Mouse (Mus musculus): ENCODE results near the gene Sarnp.

Sarnp gene

DNA sequence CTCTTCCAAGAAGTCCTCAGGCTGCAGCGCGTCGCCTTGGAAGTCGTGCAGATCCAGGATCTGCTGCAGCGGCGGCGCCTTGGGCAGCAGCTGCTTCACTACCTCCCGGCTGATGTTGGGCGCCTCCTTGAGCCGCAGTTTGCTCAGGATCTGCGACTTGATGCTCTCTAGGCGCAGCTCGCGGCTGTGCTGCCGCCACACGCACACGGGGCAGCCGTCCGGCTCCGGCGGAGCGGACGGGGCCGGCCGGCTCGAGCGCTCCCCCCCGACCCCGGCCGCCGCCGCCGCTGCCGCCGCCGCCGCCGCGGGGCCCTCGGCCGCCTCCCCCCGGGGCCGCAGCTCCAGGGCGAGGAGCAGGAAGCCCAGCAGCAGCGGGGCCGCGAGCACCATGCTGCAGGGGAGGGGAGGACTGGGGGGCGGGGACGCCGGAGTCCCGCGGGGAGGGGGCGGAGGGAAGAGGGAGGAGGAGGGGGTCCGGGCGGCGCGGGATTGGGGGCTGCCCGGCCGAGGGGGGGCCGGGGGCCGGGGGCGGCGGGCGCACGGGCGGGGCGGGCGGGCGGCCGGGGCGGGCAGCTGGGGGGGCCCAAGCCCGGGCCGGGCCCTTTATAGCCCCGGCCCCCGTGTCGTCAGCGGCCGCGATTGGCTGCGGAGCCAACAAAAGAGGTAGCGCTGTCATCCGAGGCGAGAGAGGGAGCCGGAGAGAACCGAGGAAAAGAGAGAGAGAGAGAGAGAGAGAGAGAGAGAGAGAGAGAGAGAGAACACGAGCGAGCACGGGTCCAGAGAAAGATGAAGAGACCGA, 74.4 kb downstream of the Sarnp start, which contains the start of gene Gdf11:
Gdf11 (minus strand) TSS at position 423 of the 799 bp plus-strand sequence.
- DNase-seq, result peak; percentile 75

DNA sequence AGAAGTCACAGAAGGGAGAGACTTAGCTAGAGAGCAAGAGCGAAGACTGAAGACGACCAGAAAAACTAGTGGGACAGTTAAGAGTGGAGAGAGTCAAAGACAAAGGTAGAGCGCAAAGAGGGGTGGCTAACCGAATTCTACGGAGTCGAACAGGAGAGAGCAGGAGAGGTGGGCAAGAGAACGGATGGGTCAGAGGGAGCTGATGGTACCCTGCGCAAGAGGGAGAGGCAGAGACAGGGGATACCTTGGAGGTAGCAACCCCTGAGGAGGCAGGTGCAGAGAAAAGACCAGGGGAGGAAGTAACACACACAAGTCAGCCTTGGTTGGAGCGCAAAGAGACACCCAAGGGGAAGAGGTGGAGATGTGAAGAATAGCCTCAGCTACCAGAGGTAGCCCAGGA, 75.1 kb downstream of the Sarnp start:
- DNase-seq, result no peak

DNA sequence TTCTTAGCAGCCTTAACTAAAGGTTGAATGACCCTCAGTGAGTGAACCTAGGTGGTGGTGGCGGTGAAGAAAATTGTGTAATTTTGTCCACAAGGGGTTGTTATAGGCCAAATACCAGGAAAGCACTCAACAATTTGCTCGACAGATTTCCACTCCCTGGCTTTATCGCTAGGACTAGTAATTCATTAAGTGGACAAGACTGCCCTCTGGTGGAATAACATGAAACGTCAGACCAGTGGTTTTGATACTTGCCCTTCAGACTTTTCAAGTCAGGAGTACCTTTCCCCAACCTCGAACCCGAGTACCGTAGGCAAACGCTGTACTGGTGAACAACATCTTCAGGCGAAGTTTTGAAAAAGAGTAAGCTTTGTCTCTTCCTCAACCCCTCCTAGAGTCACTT, 78.3 kb downstream of the Sarnp start:
- peak; percentile 67 for DNase-seq

DNA sequence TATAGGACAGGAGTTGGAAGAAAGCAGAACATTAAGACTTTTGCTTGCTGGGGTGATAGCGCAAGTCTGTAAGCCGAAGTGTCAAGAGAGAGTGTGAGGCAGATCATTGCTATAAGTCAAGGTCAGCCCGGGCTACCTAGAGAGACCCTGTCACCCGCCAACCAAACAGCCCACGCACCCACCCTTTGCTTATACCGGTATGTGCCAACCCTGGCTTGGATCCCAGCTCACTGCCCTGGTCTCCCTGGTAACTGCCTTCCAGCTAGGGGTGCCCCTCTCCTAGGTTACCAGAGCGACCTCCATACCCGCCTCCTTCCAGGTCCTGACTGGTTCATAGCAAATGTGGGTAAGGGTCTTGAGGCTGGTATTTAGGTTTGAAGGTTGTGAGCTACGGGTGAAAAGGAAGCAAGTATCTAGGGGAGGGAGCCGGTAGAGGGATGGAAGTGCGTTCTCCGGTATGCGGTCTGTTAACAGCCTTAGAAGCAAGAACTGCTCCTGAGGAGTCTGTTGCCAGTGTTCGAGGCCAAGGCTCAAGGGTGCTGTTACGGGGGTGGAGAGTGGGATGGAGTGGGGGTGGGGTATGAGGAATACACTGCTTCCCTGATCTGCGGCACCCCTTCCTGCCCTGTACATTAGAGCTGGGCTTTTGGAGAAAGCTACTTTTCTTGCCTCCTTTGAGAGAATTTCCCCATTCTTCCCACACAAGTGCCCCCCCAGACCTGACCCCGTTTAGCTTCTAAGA, 79.0 kb downstream of the Sarnp start:
- DNase-seq, result peak; percentile 67

DNA sequence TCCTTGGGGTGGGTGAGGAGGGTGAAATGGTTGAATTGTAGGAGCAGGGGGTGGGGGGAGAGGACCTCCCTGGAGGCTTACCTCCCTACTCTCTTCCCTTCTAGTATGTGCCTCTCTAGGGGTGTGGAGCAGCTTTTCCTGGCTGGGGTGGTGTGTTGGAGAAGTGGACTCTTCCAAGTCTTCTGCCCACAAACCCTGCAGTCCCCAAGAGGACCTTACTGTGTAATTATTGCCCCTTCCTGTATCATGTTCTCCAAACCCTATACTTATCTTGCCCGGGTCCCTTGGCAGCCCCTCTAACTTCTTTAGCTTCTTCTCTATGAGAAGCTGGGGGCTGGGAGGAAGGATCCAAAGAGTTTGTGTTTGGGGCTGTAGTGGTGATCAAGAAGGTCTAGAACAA, 79.7 kb downstream of the Sarnp start:
- DNase-seq, result no peak

DNA sequence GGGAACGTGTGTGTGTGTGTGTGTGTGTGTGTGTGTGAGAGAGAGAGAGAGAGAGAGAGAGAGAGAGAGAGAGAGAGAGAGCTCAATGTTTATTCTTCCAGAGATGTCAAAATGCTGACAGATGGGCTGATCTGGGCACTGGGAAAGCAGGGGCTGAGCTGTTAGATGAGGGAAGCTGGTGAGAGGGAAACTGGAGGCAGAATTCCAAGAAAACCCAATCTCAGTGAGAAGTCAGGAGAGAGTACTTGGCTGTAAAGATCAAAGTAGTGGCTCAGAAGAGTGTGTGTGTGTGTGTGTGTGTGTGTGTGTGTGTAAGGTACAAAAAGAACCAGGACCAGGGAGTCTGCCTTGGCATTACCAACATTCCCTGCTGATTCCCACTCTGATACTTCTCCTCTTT, 80.4 kb downstream of the Sarnp start:
- DNase-seq, result no peak

DNA sequence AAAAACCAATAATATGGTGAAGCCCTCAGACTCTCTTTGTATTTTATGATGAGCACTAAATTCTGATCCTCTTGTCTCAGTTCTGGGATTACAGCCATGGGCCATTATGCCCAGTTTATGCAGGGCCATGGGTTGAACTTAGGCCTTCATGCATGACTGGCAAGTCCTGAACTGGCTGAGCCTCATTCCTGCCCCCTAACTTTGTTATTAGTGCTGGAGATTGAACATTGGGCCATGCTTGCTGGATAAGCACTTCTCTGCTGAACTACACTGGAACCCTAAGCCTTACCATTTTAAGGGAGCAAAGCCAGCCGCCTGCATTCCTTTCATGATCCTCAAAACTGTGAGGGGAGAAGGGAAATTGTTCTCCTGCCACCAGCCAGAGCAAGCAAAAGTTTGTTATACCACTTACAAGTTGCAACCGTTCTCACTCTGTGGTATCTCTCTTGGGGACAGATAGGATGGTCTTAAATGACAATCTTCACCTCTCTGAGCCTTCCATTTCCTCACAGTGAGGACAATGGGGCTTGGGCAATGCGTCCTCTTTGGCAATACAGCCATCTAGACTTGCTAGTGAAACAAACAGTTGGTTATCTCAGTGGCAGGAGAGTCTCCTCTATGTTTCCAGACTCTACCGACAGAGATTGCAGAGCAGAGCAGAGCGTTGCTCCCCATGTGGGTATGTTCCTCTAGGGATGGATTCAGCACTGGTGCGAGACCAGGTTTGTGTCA, 82.8 kb downstream of the Sarnp start:
- no peak for DNase-seq

DNA sequence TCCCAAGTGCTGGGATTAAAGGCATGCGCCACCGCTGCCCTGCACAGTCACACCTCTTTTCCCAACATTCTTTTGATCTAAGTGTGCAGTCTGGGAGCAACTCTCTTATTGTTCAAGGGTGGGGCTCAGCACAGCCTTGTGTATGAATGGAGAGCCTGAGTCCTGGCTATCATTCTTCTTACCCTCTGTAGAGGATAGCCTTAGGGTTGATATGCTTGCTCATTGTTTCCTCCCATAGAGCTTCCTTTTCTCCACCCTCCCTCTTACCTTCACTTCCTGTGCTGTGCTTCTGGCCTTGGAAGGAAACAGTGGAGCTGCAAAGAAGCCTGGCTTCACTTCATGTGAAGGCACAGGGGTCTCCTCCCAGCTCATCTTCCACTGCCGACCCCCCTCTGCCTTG, 83.6 kb downstream of the Sarnp start, which contains the start of gene Cd63:
Cd63 (plus strand) TSS at position 292 of the 400 bp plus-strand sequence.
- no peak for DNase-seq

DNA sequence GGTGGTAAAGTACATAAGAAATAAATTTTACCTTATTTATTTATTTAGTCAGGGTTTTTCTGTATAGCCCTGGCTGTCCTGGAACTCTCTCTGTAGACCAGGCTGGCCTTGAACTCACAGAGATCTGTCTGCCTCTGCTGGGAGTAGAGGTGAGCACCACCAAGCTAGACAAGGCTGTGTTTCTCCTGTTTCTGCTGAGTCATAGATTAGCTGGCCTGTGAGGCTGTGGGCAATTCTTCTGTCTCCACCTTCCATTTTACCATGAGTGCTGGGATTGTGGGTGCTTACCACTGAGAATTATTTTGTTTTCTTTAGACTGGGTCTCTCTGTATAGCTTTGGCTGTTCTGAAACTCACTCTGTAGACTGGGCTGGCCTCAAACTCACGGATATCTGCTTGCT, 84.3 kb downstream of the Sarnp start:
- no peak for DNase-seq

DNA sequence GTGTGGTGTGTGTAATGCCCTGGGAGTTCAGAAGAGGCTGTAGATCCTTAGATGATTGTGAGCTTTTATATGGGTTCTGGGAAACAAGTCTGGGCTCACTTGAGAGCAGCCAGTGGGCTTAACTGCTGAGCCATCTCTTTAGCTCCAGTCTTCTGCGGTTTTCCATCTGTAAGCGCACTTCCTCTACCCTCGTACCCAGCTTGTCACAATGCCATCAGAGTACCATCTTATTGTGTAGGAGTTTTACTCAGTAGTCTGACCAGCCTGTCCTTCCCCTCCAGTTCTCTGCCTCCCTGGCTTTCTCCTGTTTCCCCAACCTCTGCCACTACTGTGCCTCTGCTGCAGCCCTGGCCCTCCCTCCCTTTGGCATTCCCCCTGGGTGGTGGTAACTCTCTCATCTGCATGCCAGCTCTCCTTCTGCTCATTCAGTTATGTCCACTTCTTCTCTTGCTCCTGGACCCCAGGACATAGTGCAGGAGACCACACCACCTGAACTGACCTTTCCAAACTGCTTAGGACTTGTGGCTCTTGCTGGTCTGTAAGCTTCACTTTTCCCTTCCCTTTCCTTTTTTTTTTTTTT, 85.4 kb downstream of the Sarnp start:
- DNase-seq, result no peak

DNA sequence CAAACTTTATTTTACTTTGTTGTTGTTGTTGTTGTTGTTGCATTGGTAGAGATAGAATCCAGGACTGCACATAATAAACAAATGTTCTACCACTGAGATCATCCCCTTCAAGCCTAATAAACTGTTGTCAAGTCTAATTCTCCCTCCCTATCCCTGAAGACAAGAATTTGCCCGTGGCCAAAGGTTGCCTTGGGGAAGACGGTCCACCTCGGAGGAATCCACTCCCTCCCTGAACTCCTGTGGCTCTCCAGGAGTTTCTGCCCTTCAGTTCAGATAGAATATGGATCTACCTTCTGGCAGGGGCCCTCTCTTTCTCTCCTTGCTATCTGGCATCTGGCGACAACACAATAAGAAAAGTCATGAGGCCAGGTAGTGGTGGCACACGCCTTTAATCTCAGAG, 87.7 kb downstream of the Sarnp start:
- DNase-seq, result no peak

DNA sequence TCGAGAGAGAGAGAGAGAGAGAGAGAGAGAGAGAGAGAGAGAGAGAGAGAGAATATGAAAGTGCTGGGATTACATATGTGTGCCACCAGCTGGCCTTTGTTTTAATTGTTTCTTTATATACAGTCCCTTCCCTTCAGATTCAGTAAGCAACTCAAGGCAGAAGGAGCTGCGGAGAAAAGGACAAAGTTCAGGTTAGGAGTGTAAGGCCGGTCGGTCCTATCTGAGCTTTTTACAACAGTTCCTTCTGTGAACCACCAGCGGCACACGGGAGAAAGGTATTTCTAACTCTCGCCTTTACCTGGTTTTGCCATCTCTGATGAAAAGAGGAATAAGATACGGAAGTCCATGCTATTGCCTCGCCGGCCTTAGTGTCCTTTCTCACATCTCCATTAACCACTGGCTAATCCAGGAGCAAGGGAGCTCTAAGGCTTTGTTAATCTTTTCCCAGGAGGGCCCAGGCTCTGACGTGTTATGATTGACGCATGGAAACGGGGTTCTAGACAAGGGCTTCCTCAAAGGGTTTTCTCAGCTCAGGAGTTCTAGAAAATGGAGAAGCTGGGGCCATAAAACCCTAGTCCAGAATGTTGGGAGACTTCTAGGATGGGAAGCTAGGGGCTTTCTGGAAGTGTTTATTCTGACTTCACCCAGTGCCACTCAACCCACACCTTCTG, 91.8 kb downstream of the Sarnp start:
- DNase-seq, result no peak

DNA sequence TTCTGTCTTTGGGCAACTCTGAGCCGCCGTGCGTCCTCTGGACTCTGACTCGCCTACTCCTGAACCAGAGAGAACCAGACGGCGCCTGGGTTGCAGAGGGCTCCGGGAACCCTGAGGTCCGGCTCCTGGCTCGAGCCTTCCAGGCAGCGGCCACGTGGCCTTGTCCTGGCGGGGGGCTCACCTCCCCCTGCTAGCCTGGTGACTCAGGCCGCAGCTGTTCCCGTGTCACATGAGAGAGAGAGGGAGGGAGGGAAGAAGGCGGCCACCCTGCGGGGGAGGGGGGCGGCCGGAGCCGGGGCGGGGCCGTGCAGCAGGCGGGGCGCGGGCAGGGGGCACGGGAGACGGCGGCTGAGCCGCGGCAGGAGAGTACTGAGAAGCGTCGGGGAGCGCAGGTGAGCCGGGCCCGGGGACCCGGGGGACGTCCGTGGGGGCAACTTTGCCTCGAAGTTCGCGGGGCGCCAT, 92.5 kb downstream of the Sarnp start:
- DNase-seq, result peak; percentile 62

DNA sequence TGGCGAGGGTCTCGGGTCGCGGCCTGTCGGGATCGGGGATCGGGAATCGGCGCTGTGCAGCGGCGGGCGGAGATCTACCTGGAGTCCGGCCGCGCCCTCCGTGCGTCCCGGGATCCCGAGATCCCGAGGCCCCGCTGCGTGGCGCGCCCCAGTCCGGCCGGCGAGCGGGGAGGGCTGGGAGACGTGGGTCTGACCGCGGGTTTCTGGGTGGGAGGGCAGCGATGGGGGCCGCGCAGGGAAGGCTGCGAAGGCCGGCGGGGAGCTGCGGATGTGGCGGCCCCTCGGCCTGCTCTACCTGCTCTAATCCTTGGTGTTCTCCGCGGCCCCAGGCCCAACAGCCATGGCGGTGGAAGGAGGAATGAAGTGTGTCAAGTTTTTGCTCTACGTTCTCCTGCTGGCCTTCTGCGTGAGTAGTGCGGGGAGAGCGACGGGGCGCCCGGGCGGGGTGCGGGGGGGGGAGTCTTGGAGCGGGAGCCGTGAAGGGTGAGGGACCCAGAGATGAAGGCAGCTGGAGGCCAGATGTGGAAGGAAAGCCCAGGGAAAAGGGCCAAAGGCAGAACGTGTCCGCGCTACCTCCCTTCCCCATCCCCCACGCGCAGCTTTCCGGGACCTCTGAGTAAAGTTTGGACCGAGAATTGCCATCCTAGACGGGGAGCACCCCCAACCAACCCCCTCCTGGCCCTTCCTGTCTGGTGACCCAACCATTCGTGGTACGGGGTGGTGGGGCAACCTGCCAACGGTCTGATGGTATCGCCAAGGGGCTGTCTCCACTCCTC, 93.1 kb downstream of the Sarnp start:
- peak; percentile 76 for DNase-seq

DNA sequence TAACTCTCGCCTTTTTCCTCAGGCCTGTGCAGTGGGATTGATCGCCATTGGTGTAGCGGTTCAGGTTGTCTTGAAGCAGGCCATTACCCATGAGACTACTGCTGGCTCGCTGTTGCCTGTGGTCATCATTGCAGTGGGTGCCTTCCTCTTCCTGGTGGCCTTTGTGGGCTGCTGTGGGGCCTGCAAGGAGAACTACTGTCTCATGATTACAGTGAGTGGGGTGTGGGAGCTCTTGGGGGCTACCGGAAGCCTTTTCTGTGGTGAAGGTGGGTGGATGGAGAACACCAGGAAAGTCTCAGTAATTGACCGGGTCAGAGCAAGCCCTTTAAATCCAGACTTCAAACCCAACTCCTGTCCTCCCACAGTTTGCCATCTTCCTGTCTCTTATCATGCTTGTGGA, 94.3 kb downstream of the Sarnp start:
- no peak for DNase-seq

DNA sequence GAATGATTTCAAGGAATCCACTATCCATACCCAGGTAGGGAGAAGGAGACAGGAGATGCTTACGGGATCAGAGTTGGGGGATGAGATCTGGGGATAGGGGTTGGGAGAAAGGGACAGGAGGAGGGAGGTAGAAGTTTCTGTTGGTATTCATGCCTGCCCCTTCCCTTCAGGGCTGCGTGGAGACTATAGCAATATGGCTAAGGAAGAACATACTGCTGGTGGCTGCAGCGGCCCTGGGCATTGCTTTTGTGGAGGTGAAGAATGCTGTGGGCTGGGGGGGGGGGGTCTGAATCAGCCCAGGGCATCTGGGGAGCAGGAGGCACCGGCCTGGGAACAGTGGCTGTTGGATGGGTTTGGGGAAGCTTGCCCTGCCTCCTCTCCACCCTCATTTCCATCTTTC, 95.1 kb downstream of the Sarnp start:
- no peak for DNase-seq

DNA sequence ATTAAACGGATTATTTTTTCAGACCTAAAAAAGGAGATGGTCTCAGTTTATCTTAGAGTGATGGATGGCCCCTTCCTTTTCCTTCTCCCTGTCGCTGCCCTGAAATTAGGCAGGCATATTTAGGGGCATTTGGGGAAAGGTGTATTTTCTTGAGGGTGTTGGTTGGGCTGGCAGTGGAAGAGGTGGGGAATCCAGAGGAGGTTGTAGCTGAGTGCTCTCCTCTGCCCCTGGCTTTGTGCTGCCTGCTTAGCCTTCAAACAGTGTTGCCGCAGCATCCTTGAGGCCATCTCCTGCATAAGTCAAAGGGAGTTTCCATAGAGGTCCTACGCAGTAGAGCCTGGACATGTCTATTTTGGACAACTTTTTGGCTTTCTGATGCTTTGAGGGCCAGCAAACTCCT, 95.7 kb downstream of the Sarnp start:
- DNase-seq, result no peak

DNA sequence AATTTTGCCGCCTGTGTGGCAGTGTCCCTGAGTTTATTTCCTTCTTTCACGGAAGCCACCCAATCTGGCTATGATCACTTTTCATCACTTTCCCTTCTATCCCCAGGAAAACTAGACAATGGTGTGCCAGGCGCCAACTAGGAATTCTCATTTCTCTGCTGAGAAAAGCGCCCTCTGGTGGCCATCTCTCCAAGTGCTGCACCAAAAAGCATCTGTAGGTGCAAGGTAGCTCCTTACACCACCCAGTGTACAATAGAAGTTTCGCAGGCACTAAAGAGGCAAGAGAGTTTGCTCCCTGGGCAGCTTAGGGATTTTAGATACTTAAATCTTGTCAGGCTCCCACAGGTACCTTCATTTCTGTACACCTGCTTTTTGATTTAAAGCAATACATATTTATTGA, 96.1 kb downstream of the Sarnp start:
- peak; percentile 96 for DNase-seq

DNA sequence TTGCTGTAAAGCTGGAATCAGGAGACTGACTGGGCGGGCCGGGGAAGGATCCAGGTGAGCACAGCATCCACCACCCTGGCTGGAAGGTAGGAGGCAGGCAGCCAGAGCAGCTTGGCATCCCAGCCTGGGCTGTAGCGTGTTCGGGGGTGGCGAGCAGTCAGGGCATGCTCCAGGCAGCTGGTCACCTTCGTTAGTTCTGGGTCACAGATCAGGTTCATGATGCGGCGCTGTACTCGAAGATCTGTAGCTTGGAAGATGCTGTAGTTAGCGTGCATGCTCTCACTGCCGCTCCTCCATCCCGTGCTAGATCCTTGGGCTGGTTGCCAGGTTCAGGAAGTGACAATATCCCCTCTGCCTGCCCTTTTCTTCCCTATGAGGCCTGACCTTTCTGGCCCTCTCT, 96.6 kb downstream of the Sarnp start:
- DNase-seq, result no peak

DNA sequence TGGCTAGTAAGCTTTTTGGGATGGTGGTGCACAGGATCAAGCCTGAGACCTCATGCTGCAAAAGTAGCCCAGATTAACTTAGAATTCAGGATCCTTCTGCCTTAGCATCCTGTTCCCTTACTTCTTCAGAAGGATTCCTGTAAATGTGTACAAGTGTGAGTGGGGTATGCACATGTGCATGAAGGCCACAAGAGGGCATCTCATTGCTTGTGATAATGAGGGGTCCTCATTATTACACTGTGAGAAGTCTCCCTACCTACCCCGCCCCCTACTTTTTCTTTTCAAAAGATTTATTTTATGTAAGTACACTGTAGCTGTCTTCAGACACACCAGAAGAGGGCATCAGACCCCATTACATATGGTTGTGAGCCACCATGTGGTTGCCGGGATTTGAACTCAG, 98.4 kb downstream of the Sarnp start:
- DNase-seq, result no peak

DNA sequence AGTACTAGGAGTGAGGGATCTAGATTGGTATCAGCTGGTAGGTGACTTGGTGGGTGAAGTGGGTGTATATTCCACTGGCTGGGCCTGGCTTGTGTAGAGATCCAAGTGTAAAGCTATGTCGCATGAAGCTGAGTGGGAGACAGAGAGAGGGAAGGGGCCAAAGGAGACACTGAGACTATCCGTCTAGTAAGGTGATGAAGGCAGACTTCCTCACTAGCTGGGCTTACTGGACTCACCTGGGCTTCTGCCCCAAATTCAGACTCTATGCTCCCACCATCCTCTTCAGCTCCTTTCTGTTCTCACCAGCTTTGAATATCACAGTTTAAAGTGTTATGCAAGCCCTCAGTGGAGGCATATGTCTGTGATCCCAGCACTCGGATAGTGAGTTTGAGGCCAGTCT, 99.5 kb downstream of the Sarnp start:
- no peak for DNase-seq

DNA sequence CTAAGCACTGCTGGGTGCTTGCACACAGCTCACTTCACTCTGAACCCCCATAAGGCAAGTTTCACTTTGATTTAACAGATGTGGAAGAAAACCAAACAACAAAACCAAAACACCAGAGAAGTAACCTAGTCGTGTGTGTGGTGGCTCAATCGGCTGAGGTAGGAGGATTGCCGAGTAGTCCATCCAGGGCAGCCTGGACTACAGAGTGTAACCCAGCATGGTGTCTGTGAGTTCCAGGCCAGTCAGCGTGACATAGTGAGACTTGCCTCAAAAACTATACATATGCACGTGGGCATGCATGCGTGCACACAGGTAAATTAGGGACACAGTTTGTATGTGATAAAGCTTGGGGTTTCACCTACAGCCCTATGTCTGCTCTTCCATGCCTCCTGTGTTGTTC, 100.3 kb downstream of the Sarnp start:
- no peak for DNase-seq
